In genomic region chr16:58669917-58670630, GRCm38 (mm10) we compare ENCODE assay signal across 8 mouse cellular contexts. TPM values are rescaled to one million over a fixed set of nuclear protein-coding genes. Genes with fewer than 3 reads are reported as not detected.
DNase-seq lines count a peak whose midpoint lies in the region; ATAC-seq lines count a peak whose summit lies in the region.

Cpox (plus strand) TSS chr16:58670292.

- H3K27me3 ChIP-seq in megakaryocyte, embryonic 14.5 days (replicated peaks) = no peaks in the 10 kb centered on the region

- peaks cover 29% of the 10 kb centered on the region for H3K36me3 ChIP-seq in megakaryocyte, embryonic 14.5 days (replicated peaks; ENCODE audit: low read length)

- peaks cover 40% of the 10 kb centered on the region for H3K4me1 ChIP-seq in megakaryocyte, embryonic 14.5 days

- DNase-seq in ZHBTc4 (ENCODE audit: low read depth, low spot score) = peak; percentile 94
- peak; percentile 44 to 63 for DNase-seq in gastrocnemius, adult 8-10 months (ENCODE audit: low spot score in 2 of 2)
- peak; percentile 52 for DNase-seq in hindlimb bud, embryonic 11.5 days (ENCODE audit: extremely low spot score, low read depth, low spot score)
- DNase-seq in left cerebral cortex, adult 8-10 months (ENCODE audit: low spot score in 2 of 2) = peak; percentile 82 to 83
- DNase-seq in right cerebral cortex, postnatal 10 days (ENCODE audit: low spot score in 2 of 2) = peak; percentile 84 to 86
- DNase-seq in urinary bladder, postnatal 25 days (ENCODE audit: low spot score) = peak; percentile 69

- no peaks in the 10 kb centered on the region for H3K9me3 ChIP-seq in megakaryocyte, embryonic 14.5 days

- peak; percentile 95 for ATAC-seq in common myeloid progenitor, adult 5-6 weeks (replicated peaks; ENCODE audit: low read depth, poor library complexity, severe bottlenecking)

- H3K4me3 ChIP-seq in megakaryocyte, embryonic 14.5 days (replicated peaks) = peak within 1 kb of the TSS; percentile 100

RNA-seq across cellular contexts. Expression of gene Cpox, which starts in this region (rescaled TPM):
- 57.3 and 76.1 TPM in 2 replicates for total RNA-seq in common myeloid progenitor, adult 5-6 weeks (2017)
- total RNA-seq in gastrocnemius, adult 8-10 months (2022) = 10 to 100 TPM; 20.6 to 28.8 (median 21.7) TPM
- total RNA-seq in left cerebral cortex, adult 8-10 months (2022) = 10 to 100 TPM; 41.4 to 46.8 (median 43.7) TPM
- polyA plus RNA-seq in megakaryocyte, embryonic 14.5 days (2012; ENCODE audit: insufficient read depth, low replicate concordance) = 3.4 and 14.3 TPM in 2 replicates

Comparison
In these comparisons a context has a peak if more than half of its experiments do, and no peak if none do; other contexts are left out.
1. Peak in every context shown above with its lines: DNase-seq, ATAC-seq and H3K4me3 ChIP-seq.